Mouse (Mus musculus) ovary, adult 2 months (tissue): ENCODE data around the gene Ufsp2. TPM values are rescaled to one million over a fixed set of nuclear protein-coding genes. Genes with fewer than 3 reads are reported as not detected.

ENCODE experiments used
- polyA plus RNA-seq: library from polyadenylated mRNA; depleted of rRNA; stranded (reverse); fragments of >200 nt; gene quantifications from 2 replicates; pipeline ENCODE4 v1.2.3, GENCODE M21; 2012; rRNA removed

The Ufsp2 gene
- 6.5 and 10.1 TPM in 2 replicates for polyA plus RNA-seq

DNA sequence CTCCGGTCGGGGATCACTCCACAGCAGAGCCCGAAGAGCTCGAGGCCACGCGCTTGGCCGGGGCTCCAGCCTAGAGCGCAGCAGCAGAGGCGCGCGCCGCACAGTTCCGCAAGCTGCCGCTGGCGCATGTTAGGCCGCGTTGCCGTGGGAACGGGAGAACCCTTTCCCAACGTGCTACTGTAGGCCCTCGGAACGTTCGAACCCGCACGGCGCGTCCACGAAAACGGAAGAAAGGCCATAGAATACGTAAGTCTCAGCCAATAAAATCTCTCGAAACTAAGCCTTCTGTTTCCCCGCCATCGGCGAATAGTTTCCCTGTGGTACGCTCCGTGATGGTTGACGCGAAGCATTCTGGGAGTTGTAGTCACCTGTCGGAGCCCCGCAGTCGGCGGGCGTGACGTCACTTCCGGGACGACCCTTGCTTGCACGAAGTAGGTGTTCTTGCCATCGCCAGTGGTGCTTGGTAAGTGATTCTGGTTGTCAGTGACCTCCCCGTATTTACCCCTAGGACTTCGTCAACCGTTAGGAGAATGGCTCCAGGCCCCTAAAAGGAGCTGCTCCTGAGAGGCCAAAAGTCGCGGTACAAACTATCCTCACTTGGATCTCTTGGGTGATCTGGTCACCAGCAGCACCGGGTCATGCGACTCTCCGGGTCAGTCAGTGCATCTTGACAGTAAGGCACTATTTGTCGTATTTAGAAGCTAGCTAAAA, at the start of gene Ufsp2, which contains the start of gene 1700029J07Rik:
Ufsp2 (plus strand) TSS at position 403 of the 711 bp plus-strand sequence.
1700029J07Rik (minus strand) TSS at position 127 of the 711 bp plus-strand sequence.

DNA sequence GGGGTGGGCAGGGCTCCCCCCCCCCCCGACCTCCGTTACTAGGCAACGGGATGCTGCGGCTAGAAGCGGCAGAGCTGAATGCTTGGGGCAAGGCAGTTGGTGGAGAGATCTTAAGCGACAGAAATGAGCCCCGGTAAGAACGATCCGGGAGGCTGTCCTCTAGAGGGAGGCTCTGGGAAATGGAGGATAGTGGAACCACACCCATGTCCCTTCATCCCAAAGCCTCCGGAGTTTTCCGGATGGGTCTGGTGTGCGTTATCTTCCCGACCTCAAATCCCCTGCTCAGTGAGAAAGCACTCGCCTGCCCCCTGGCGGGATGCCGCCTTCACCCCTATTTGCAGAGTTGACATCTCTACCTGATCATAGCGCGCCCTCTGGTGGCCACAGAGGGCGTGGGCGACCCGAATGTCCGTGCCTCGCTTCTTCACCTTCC, 40.7 kb upstream of the Ufsp2 start, which contains the start of gene Ccdc110:
Ccdc110 (plus strand) TSS at position 38 of the 433 bp plus-strand sequence.

GRCm38 (mm10) chr8:45999138-45999783, 23.9 kb downstream of the Ufsp2 start, which contains the start of gene Lrp2bp:
Gene Lrp2bp, plus strand, starts transcription at chr8:45999303.

DNA sequence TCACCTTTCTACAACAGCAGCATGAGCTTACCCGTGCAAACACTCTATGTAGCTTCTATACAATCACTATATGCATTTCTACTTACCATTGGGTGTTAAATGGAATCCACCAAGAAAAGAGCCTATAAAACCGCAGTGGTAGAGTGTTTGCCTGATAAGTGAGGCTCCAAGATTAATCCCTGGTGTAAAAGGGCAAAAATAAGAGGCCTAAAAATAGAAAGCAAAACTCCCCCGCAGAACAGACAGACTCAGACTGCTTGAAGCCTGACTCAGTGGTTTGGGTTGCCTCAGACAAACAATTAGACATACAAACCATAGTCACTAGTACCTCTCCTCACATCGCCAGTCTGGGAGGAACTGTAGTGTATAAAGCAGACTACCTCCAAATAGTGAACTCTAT, 30.3 kb downstream of the Ufsp2 start, which contains the start of gene Ankrd37:
Ankrd37 (minus strand) TSS at position 112 of the 400 bp plus-strand sequence.

Other genes starting within 250 kb of the Ufsp2 start
- gene Pdlim3, start 90.1 kb upstream of the Ufsp2 start, polyA plus RNA-seq: 103 and 150 TPM in 2 replicates
- gene Ccdc110, start 40.9 kb upstream of the Ufsp2 start, polyA plus RNA-seq: not detected in 2 replicates
- 0.56 and 0.83 TPM in 2 replicates for gene 1700029J07Rik, start 276 bp upstream of the Ufsp2 start, polyA plus RNA-seq
- gene Lrp2bp, start 23.8 kb downstream of the Ufsp2 start, polyA plus RNA-seq: 0.12 TPM in 1 of 2 replicates, not detected in the other
- gene Ankrd37, start 30.2 kb downstream of the Ufsp2 start, polyA plus RNA-seq: 2.2 and 2.8 TPM in 2 replicates
- gene Cfap97, start 176.2 kb downstream of the Ufsp2 start, polyA plus RNA-seq: 3.2 and 4.7 TPM in 2 replicates
- 2.9 and 3.7 TPM in 2 replicates for gene Snx25, start 176.6 kb downstream of the Ufsp2 start, polyA plus RNA-seq
- 333 and 417 TPM in 2 replicates for gene Slc25a4, start 235.8 kb downstream of the Ufsp2 start, polyA plus RNA-seq